Comparison of ENCODE assay signal across 16 mouse cellular contexts in genomic region chr10:80874035-80874434, GRCm38 (mm10). TPM values are rescaled to one million over a fixed set of nuclear protein-coding genes. Genes with fewer than 3 reads are reported as not detected.
"Had no signal": no experiment of that assay in that cellular context is flagged by ENCODE, and none has a peak within 500 bp of the region (broad histone marks: within the 10 kb centered on the region; RNA-seq: fewer than 3 reads in every experiment).

No protein-coding gene starts in this region.

- H3K36me3 ChIP-seq: kidney, embryonic 15.5 days; limb, embryonic 15.5 days; liver, embryonic 12.5 days; midbrain, embryonic 13.5 days; stomach, embryonic 15.5 days had no signal

- H3K9me3 ChIP-seq: kidney, embryonic 15.5 days; limb, embryonic 15.5 days; liver, embryonic 12.5 days; midbrain, embryonic 13.5 days; stomach, embryonic 15.5 days had no signal

- H3K27me3 ChIP-seq: kidney, embryonic 15.5 days; midbrain, embryonic 13.5 days; stomach, embryonic 15.5 days had no signal

- ATAC-seq: liver, embryonic 12.5 days; midbrain, embryonic 13.5 days had no signal

- H3K4me3 ChIP-seq: kidney, embryonic 15.5 days; limb, embryonic 15.5 days; liver, embryonic 12.5 days; midbrain, embryonic 13.5 days; stomach, embryonic 15.5 days had no signal

- H3K27ac ChIP-seq: kidney, embryonic 15.5 days; limb, embryonic 15.5 days; liver, embryonic 12.5 days; midbrain, embryonic 13.5 days; stomach, embryonic 15.5 days had no signal

- DNase-seq: kidney, adult 2 months; kidney, postnatal 14 days; left cerebral cortex, postnatal 4 days; lung, adult 18-20 months; retina, postnatal 1 day; right cerebral cortex, postnatal 4 days; thymus, adult 2 months; thymus, postnatal 25 days had no signal

- H3K9ac ChIP-seq: kidney, embryonic 15.5 days; limb, embryonic 15.5 days; liver, embryonic 12.5 days; midbrain, embryonic 13.5 days; stomach, embryonic 15.5 days had no signal

- H3K4me1 ChIP-seq: limb, embryonic 15.5 days; stomach, embryonic 15.5 days had no signal

- H3K4me2 ChIP-seq: kidney, embryonic 15.5 days; limb, embryonic 15.5 days; liver, embryonic 12.5 days; midbrain, embryonic 13.5 days; stomach, embryonic 15.5 days had no signal

RNA-seq across cellular contexts. Expression of gene Tmprss9, which starts 2.4 kb away (rescaled TPM):
- total RNA-seq: neutrophil, adult 5-6 weeks had no signal
- polyA plus RNA-seq: kidney, embryonic 15.5 days; limb, embryonic 15.5 days; lung, embryonic 16.5 days; stomach, embryonic 15.5 days had no signal

RNA-seq across cellular contexts. Expression of gene Lingo3, which starts 30.2 kb away (rescaled TPM):
- total RNA-seq: neutrophil, adult 5-6 weeks had no signal
- polyA plus RNA-seq: liver, embryonic 12.5 days; urinary bladder, adult 2 months had no signal
